Mouse (Mus musculus) right cerebral cortex, adult 18-20 months (tissue): ENCODE data around the gene Exosc5.

Source experiments
- DNase-seq: peaks from one replicate; pipeline ENCODE4 v3.0.0; 2022; ENCODE audit warnings: mixed read lengths

Exosc5 gene

GRCm38 (mm10) chr7:25710519-25711130 lies 51.7 kb downstream of the Exosc5 start:
- peak; percentile 81 for DNase-seq

DNA sequence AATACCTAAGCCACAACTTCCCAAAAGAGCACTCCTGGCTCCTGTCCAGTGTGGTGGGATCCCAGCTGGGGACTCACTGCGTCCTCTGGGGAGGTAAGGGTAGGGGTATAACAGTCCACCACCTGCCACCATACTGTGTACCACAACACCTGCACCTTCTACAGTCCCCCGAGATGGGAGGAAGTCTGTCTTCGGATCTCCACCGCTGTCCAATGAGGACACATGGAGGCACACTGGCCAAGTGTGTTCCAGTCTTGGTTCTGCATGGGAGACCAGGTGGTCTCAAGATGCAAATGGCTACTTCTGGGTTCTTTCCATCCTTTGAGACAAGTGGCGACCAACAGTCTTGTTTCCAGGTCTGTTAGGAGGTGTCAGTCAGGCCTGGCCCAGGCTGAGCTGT lies 52.2 kb downstream of the Exosc5 start:
- no peak for DNase-seq

DNA sequence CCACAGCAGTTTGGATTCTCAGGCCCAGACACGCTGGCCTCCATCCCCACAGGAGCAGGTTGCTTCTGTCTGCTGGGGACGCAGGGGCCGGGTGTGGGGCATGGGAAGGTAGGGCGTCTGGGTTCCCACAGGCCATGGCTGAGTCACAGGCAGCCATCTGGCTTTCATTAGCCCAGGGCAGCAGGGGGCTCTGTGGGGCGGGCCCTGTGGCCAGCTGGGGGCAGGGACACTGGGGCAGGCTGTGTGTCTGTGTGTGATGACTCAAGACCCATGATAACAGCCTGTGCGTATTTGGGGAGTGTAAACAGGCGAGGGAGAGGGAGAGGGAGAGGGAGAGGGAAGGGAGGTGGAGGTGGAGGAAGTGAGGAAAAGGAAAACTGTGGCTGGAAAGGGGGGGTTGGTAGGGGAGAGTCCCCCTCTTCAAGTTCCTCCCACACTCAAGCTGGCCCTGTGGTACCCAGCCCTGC lies 52.8 kb downstream of the Exosc5 start:
- peak; percentile 76 for DNase-seq

- DNase-seq: no peak
These were observed 53.8 kb downstream of the Exosc5 start for GRCm38 (mm10) chr7:25712801-25713200.

DNA sequence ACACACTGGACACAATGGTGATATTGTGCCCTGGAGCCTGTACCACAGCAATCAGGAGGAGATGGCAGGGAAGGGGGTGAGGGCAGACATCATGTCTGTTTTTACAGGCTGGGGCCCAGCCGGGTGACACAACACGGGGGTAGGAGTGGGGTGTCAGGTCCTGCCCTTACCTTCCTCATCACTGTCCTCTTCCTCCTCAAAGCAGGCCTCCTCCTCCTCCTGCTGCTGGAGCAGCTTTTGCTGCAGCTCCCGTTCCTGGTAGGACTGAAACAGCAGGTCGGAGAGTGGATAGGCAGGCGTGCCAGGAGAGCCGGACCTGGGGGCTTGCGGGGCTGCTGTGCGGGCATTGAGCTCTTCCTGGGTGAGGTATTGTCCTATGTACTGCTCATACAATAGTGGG lies 55.6 kb downstream of the Exosc5 start:
- DNase-seq: no peak

GRCm38 (mm10) chr7:25715731-25716271 lies 56.8 kb downstream of the Exosc5 start:
- no peak for DNase-seq

DNA sequence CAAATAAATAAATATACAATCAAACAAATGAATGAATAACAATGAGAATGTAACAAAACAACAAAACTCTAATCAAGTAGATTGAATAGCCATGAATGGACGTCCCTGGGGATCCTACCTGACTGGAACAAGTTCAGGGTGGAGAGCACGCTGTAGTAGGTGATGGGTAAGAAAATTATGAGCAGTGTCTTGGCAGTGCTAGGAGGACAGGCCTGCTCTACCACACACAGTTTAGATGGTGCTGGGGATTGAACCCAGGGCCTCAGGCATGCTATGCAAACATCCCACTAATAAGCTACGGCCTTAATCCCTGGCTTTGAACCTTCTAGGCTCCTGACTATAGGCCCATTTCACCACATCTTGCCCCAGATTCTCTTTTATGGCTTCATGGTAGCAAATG lies 58.5 kb downstream of the Exosc5 start:
- DNase-seq: no peak

- DNase-seq: peak; percentile 96
These were observed 59.9 kb downstream of the Exosc5 start, which contains the start of gene Ccdc97 for GRCm38 (mm10) chr7:25718788-25719417. TSS of gene Ccdc97 (minus strand) at chr7:25719088.

DNA sequence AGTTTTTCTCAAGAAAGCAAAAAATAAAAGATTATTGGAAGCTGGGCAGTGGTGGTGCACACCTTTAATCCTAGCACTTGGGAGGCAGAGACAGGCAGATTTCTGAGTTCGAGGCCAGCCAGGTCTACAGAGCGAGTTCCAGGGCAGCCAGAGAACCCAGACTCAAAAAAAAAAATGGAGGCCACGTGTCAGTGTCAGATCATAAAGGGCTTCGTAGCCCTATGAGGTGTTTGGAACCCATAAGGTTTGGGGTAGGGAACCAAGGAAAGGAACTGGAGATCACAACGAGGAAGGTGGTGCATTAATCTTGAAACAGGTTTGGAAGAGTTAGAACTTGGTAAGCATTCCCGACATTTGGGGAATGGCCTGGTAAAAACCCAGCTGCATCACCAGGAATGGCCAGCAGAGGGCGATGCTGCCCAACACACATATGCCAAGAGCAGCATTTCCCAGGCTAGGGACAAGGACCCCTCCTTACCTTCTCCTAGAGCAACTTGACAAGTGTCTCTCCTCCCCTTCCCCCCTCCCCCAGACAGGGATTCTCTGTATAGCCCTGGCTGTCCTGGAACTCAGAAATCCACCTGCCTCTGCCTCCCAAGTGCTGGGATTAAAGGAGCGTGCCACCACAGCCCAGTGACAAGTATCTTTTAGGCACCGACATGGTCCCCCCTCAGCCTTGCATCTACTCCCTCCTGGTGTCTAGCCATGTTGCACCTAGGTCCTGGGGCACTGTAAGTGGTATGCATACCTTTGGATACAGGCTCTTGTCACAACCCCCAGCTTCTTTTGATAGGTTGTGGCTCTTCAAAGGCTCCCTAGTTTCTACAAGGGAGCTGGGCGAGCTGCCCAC lies 61.0 kb downstream of the Exosc5 start:
- DNase-seq: peak; percentile 70

DNA sequence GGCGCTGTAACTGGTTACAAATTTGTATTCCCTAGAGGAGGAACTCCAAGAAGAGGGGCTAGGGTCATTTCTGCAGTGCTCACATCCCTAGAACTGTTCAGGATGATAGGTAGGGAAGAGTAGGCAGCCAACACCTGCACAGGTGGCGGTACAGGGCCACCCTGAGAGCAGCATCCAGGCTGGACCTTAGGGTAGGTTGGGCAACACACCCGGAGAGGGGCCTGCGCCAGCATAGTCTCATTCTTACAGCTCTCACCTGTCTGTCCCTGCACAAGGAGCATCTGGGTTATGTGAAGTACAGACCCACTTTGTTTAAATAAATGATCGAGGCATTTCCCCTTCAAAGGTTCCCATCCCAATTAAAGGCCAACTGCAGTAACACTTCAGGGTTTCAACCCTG lies 61.8 kb downstream of the Exosc5 start:
- DNase-seq: no peak
